Mouse (Mus musculus): ENCODE data around the gene Chadl. TPM values are rescaled to one million over a fixed set of nuclear protein-coding genes. Genes with fewer than 3 reads are reported as not detected.
"Not testable (repeated sequence)": the region's sequence is repeated elsewhere in the genome, so short reads cannot be mapped to it uniquely, and the experiment has no call there.

The Chadl gene
- total RNA-seq, 1 experiment from 2014 or later: 0.69 TPM

GRCm38 (mm10) chr15:81708991-81709390 lies 11.9 kb upstream of the Chadl start:
- ATAC-seq (replicated peaks in 1 of 2; ENCODE audit: insufficient read depth in 1 of 2, low FRiP score in 2 of 2, low TSS enrichment in 1 of 2, low read depth in 1 of 2, poor library complexity in 2 of 2, severe bottlenecking in 2 of 2): no peak

- no peak for ATAC-seq (replicated peaks in 1 of 2; ENCODE audit: insufficient read depth in 1 of 2, low FRiP score in 2 of 2, low TSS enrichment in 1 of 2, low read depth in 1 of 2, poor library complexity in 2 of 2, severe bottlenecking in 2 of 2)
Observed at GRCm38 (mm10) chr15:81703094-81703489, 6.0 kb upstream of the Chadl start.

- no peak for ATAC-seq (replicated peaks in 1 of 2; ENCODE audit: insufficient read depth in 1 of 2, low FRiP score in 2 of 2, low TSS enrichment in 1 of 2, low read depth in 1 of 2, poor library complexity in 2 of 2, severe bottlenecking in 2 of 2)
Observed at GRCm38 (mm10) chr15:81702306-81703093, 5.4 kb upstream of the Chadl start.

GRCm38 (mm10) chr15:81701350-81701749 lies 4.3 kb upstream of the Chadl start:
- not testable (repeated sequence) for ATAC-seq (replicated peaks in 1 of 2; ENCODE audit: insufficient read depth in 1 of 2, low FRiP score in 2 of 2, low TSS enrichment in 1 of 2, low read depth in 1 of 2, poor library complexity in 2 of 2, severe bottlenecking in 2 of 2)

GRCm38 (mm10) chr15:81700601-81701000 lies 3.5 kb upstream of the Chadl start:
- ATAC-seq (replicated peaks in 1 of 2; ENCODE audit: insufficient read depth in 1 of 2, low FRiP score in 2 of 2, low TSS enrichment in 1 of 2, low read depth in 1 of 2, poor library complexity in 2 of 2, severe bottlenecking in 2 of 2): no peak

- ATAC-seq (replicated peaks in 1 of 2; ENCODE audit: insufficient read depth in 1 of 2, low FRiP score in 2 of 2, low TSS enrichment in 1 of 2, low read depth in 1 of 2, poor library complexity in 2 of 2, severe bottlenecking in 2 of 2): no peak
Observed at GRCm38 (mm10) chr15:81700161-81700560, 3.1 kb upstream of the Chadl start.

GRCm38 (mm10) chr15:81698532-81698931 lies 1.4 kb upstream of the Chadl start:
- ATAC-seq (replicated peaks in 1 of 2; ENCODE audit: insufficient read depth in 1 of 2, low FRiP score in 2 of 2, low TSS enrichment in 1 of 2, low read depth in 1 of 2, poor library complexity in 2 of 2, severe bottlenecking in 2 of 2): no peak

- ATAC-seq (replicated peaks in 1 of 2; ENCODE audit: insufficient read depth in 1 of 2, low FRiP score in 2 of 2, low TSS enrichment in 1 of 2, low read depth in 1 of 2, poor library complexity in 2 of 2, severe bottlenecking in 2 of 2): no peak
Observed at GRCm38 (mm10) chr15:81697847-81698246, 760 bp upstream of the Chadl start.

GRCm38 (mm10) chr15:81694891-81695290 lies 2.2 kb downstream of the Chadl start:
- ATAC-seq (replicated peaks in 1 of 2; ENCODE audit: insufficient read depth in 1 of 2, low FRiP score in 2 of 2, low TSS enrichment in 1 of 2, low read depth in 1 of 2, poor library complexity in 2 of 2, severe bottlenecking in 2 of 2): no peak

GRCm38 (mm10) chr15:81693967-81694881 lies 2.9 kb downstream of the Chadl start:
- peak; percentile 84 to 87 for ATAC-seq (replicated peaks in 1 of 2; ENCODE audit: insufficient read depth in 1 of 2, low FRiP score in 2 of 2, low TSS enrichment in 1 of 2, low read depth in 1 of 2, poor library complexity in 2 of 2, severe bottlenecking in 2 of 2)

- ATAC-seq (replicated peaks in 1 of 2; ENCODE audit: insufficient read depth in 1 of 2, low FRiP score in 2 of 2, low TSS enrichment in 1 of 2, low read depth in 1 of 2, poor library complexity in 2 of 2, severe bottlenecking in 2 of 2): peak in 1 of 2 experiments; percentile 15; a peak in 1 of 4 replicates
Observed at GRCm38 (mm10) chr15:81693366-81693966, 3.6 kb downstream of the Chadl start.

GRCm38 (mm10) chr15:81680301-81680805 lies 16.7 kb downstream of the Chadl start:
- no peak for ATAC-seq (replicated peaks in 1 of 2; ENCODE audit: insufficient read depth in 1 of 2, low FRiP score in 2 of 2, low TSS enrichment in 1 of 2, low read depth in 1 of 2, poor library complexity in 2 of 2, severe bottlenecking in 2 of 2)

- no peak for ATAC-seq (replicated peaks in 1 of 2; ENCODE audit: insufficient read depth in 1 of 2, low FRiP score in 2 of 2, low TSS enrichment in 1 of 2, low read depth in 1 of 2, poor library complexity in 2 of 2, severe bottlenecking in 2 of 2)
Observed at GRCm38 (mm10) chr15:81676637-81677036, 20.4 kb downstream of the Chadl start.

- ATAC-seq (replicated peaks in 1 of 2; ENCODE audit: insufficient read depth in 1 of 2, low FRiP score in 2 of 2, low TSS enrichment in 1 of 2, low read depth in 1 of 2, poor library complexity in 2 of 2, severe bottlenecking in 2 of 2): 0 out of 4 replicates have a peak, but pooled peaks of 1 of the 2 experiments have one; percentile 42
Observed at GRCm38 (mm10) chr15:81670231-81670640, 26.9 kb downstream of the Chadl start.

- no peak for ATAC-seq (replicated peaks in 1 of 2; ENCODE audit: insufficient read depth in 1 of 2, low FRiP score in 2 of 2, low TSS enrichment in 1 of 2, low read depth in 1 of 2, poor library complexity in 2 of 2, severe bottlenecking in 2 of 2)
Observed at GRCm38 (mm10) chr15:81666957-81667356, 30.1 kb downstream of the Chadl start.

- ATAC-seq (replicated peaks in 1 of 2; ENCODE audit: insufficient read depth in 1 of 2, low FRiP score in 2 of 2, low TSS enrichment in 1 of 2, low read depth in 1 of 2, poor library complexity in 2 of 2, severe bottlenecking in 2 of 2): peak; percentile 98 to 99
Observed at GRCm38 (mm10) chr15:81663697-81664561, 33.2 kb downstream of the Chadl start, which contains the start of gene L3mbtl2. TSS of gene L3mbtl2 (plus strand) at chr15:81663889.

- no peak for ATAC-seq (replicated peaks in 1 of 2; ENCODE audit: insufficient read depth in 1 of 2, low FRiP score in 2 of 2, low TSS enrichment in 1 of 2, low read depth in 1 of 2, poor library complexity in 2 of 2, severe bottlenecking in 2 of 2)
Observed at GRCm38 (mm10) chr15:81663281-81663680, 33.8 kb downstream of the Chadl start.

All from hematopoietic stem cell, adult 5-6 weeks (primary cell).